Mouse (Mus musculus): Measurements from ENCODE around the gene Tmem41b. TPM values are rescaled to one million over a fixed set of nuclear protein-coding genes. Genes with fewer than 3 reads are reported as not detected.
A peak's percentile ranks its signal among the peaks of the same experiment; 100 is the strongest.
"Not testable (repeated sequence)": the region's sequence is repeated elsewhere in the genome, so short reads cannot be mapped to it uniquely, and the experiment has no call there.

The Tmem41b gene
- polyA plus RNA-seq (2016; fragmentation: Nextera tagmentation; extraction: Ambion mirVana), result 61.1 and 65.6 TPM in 2 replicates

GRCm38 (mm10) chr7:109986775-109987174 is at the start of gene Tmem41b:
Gene Tmem41b, minus strand, starts transcription at chr7:109986929.
- not testable (repeated sequence) for H3K36me3 ChIP-seq; DNase-seq (ENCODE audit: low spot score); H3K9me3 ChIP-seq; H3K27me3 ChIP-seq (ENCODE audit: insufficient read depth, poor library complexity, severe bottlenecking); H3K4me1 ChIP-seq
- Histone ChIP-seq H3K27ac (peak within 1 kb of the TSS; percentile 89), H3K4me3 (peak within 1 kb of the TSS; percentile 78)
- 37% methylated on average over 6 of the region's 6 CpGs for WGBS

DNA sequence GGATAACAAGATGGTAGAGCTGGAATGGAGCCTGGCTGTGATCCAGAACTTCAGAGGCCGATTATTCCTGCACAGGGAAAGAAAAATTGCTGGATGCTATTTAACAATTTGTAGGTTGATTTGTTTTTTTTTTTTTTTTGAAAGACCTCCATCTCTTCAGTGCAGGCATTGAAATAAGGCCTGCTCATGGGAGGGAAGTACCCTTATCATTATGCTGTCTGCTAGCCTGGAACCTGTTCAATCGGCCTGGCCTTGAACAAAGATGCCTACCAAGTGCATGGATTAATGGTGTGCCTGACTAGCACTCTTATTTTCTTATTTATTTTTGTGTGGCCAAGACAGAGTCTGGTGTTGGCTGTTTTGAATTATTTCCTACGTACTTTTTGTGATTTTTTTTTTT is 43.6 kb upstream of the Tmem41b start:
- Histone ChIP-seq H3K27ac (no peak overlapping the region), H3K36me3 (peaks cover 60% of the 10 kb centered on the region), H3K9me3 (no peaks in the 10 kb centered on the region), H3K27me3 (ENCODE audit: insufficient read depth, poor library complexity, severe bottlenecking) (no peaks in the 10 kb centered on the region), H3K4me3 (no peak overlapping the region), H3K4me1 (no peaks in the 10 kb centered on the region)
- no peak for DNase-seq (ENCODE audit: low spot score)
- 86% methylated on average over 3 of the region's 3 CpGs for WGBS

GRCm38 (mm10) chr7:110028826-110029225 is 42.1 kb upstream of the Tmem41b start:
- H3K27ac ChIP-seq, result no peak overlapping the region
- no peak overlapping the region for H3K4me3 ChIP-seq
- peaks cover 58% of the 10 kb centered on the region for H3K36me3 ChIP-seq
- no peak for DNase-seq (ENCODE audit: low spot score)
- H3K9me3 ChIP-seq, result no peaks in the 10 kb centered on the region
- 82% methylated on average over 1 of the region's 1 CpGs for WGBS
- no peaks in the 10 kb centered on the region for H3K4me1 ChIP-seq
- H3K27me3 ChIP-seq (ENCODE audit: insufficient read depth, poor library complexity, severe bottlenecking), result no peaks in the 10 kb centered on the region

DNA sequence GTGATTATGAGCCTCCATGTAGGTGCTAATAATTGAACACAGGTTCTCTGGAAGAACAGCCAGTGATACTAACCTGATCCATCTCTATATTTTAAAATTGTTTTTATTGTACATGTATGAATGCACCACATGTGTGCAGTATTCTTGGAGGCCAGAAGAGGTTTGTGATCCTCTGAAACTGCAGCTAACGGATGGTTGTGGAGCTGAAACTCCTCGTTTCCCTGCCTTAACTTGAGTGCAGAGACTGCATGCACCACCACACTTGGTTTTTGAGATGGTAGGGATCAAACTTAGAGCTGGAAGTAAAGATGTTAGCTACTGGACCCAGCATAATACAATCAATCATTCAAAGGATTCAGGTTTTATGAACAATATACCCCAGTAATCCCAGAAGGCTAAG is 39.9 kb upstream of the Tmem41b start:
- 80% methylated on average over 2 of the region's 2 CpGs for WGBS
- no peak for DNase-seq (ENCODE audit: low spot score)
- Histone ChIP-seq H3K4me1 (no peaks in the 10 kb centered on the region), H3K9me3 (no peaks in the 10 kb centered on the region), H3K4me3 (no peak overlapping the region), H3K27me3 (ENCODE audit: insufficient read depth, poor library complexity, severe bottlenecking) (no peaks in the 10 kb centered on the region), H3K36me3 (peaks cover 38% of the 10 kb centered on the region), H3K27ac (no peak overlapping the region)

DNA sequence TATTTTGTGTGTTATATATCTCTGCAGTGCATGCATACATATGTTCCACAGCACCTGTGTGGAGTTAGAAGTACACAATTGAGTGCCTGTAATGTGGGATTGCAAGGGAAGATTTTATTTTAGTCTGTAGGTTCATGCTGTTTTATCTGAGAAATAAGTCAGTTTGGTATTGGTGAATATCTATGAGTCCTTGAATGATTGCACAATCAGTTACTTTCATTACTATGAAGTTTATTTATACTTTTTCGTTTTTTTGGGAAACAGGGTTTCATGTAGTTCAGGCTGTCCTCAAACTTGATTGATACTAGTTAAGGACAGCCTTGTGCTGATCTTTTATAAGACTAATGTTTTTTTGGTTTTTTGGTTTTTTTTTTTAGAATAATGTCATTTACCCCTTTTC is 36.8 kb upstream of the Tmem41b start:
- H3K27me3 ChIP-seq (ENCODE audit: insufficient read depth, poor library complexity, severe bottlenecking), result no peaks in the 10 kb centered on the region
- peaks cover 17% of the 10 kb centered on the region; the same call in 1 of the 2 replicates for H3K36me3 ChIP-seq
- peaks cover 5% of the 10 kb centered on the region; the same call in 1 of the 2 replicates for H3K4me1 ChIP-seq
- 89% methylated on average over 1 of the region's 1 CpGs for WGBS
- no peak for DNase-seq (ENCODE audit: low spot score)
- no peaks in the 10 kb centered on the region for H3K9me3 ChIP-seq
- H3K4me3 ChIP-seq, result no peak overlapping the region
- no peak overlapping the region for H3K27ac ChIP-seq

DNA sequence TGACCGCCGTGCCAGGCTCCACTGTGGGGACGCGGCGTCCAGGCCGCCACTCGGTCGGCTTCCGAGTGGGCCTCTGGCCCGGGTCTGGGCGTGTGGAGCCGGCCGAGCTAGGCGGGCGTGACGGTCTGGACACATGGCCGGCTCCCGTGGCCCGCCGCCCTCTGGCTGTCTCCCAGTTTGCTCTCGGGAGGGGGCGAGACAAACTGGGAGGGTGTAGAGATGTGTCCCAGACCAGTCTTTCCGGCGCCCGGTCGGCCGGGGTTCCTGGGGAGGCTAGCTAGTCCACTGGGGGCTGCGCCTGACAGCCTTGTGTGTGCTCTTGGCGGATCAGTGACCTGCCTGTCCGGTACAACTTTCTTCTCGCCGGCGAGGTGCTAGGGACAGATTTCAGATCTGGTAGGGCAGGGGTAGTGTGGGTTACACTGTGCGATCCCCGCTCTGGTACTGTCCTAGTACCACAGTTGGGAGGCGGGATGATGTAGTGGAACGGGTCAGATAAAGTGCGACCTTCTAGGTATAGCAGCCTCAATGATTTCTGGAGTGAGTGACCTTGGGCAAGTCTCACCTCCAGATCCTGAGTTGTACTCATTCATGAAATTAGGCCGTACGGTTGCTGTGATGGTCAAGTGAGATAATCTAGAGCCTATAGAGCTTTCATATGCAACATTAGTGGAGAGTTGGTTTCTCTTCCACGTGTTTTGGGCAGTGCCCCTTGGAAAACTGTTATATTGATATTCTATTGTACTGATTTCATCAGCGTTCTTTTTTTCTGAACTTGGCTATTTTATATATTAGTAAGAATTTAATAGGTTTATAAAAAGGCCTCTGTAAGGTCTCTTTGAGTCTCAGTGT is 32.1 kb upstream of the Tmem41b start:
- Histone ChIP-seq H3K9me3 (no peaks in the 10 kb centered on the region), H3K36me3 (0 out of 2 replicates have a peak, but pooled peaks cover under 1% of the 10 kb centered on the region), H3K4me3 (peak overlapping the region; percentile 100), H3K4me1 (peaks cover 5% of the 10 kb centered on the region; the same call in 1 of the 2 replicates), H3K27ac (peak overlapping the region; percentile 98), H3K27me3 (ENCODE audit: insufficient read depth, poor library complexity, severe bottlenecking) (no peaks in the 10 kb centered on the region)
- WGBS, result under 1% methylated on average over 41 of the region's 42 CpGs
- DNase-seq (ENCODE audit: low spot score), result peak; percentile 79

GRCm38 (mm10) chr7:110018117-110018630 is 31.4 kb upstream of the Tmem41b start, which contains the start of gene Ipo7:
Gene Ipo7, plus strand, starts transcription at chr7:110018274.
- peak within 1 kb of the TSS; percentile 100 for H3K4me3 ChIP-seq
- no peaks in the 10 kb centered on the region for H3K27me3 ChIP-seq (ENCODE audit: insufficient read depth, poor library complexity, severe bottlenecking)
- H3K27ac ChIP-seq, result peak within 1 kb of the TSS; percentile 98
- no peaks in the 10 kb centered on the region for H3K9me3 ChIP-seq
- no peaks in the 10 kb centered on the region for H3K36me3 ChIP-seq
- H3K4me1 ChIP-seq, result peaks cover 5% of the 10 kb centered on the region; the same call in 1 of the 2 replicates
- peak; percentile 97 for DNase-seq (ENCODE audit: low spot score)
- under 1% methylated on average over 48 of the region's 48 CpGs for WGBS

DNA sequence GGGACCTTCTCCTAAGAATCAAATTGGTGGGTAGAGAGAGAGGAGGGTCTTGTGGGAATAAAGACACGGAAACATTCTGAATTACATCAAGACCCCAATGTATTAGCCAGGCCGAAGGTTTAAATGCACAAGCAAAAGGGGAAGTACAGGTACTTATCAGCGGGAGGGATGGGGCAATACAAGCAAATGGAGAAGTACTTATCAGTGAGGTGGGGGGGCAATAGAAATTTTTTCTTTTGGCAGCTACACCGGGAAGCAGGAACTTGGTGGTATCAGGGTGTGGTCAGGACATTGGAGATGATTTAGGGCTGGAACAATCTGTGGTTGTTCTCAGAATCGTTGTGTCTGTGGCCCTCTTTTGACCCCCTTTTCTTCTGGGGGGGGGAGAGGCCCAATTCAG is 27.5 kb upstream of the Tmem41b start:
- Histone ChIP-seq H3K27me3 (ENCODE audit: insufficient read depth, poor library complexity, severe bottlenecking) (no peaks in the 10 kb centered on the region), H3K4me3 (no peak overlapping the region), H3K27ac (no peak overlapping the region)

GRCm38 (mm10) chr7:110011417-110011816 is 24.7 kb upstream of the Tmem41b start:
- no peaks in the 10 kb centered on the region for H3K27me3 ChIP-seq (ENCODE audit: insufficient read depth, poor library complexity, severe bottlenecking)
- 51% methylated on average over 1 of the region's 1 CpGs for WGBS

More for the DNA sequence above, 27.5 kb upstream of the Tmem41b start:
- H3K36me3 ChIP-seq, result no peaks in the 10 kb centered on the region
- no peaks in the 10 kb centered on the region for H3K9me3 ChIP-seq
- DNase-seq (ENCODE audit: low spot score), result no peak
- WGBS, result 76% methylated on average over 5 of the region's 5 CpGs
- no peaks in the 10 kb centered on the region for H3K4me1 ChIP-seq

GRCm38 (mm10) chr7:110009084-110009483 is 22.4 kb upstream of the Tmem41b start:
- H3K4me3 ChIP-seq, result no peak overlapping the region
- no peak overlapping the region for H3K27ac ChIP-seq
- H3K36me3 ChIP-seq, result no peaks in the 10 kb centered on the region
- H3K27me3 ChIP-seq (ENCODE audit: insufficient read depth, poor library complexity, severe bottlenecking), result no peaks in the 10 kb centered on the region
- 90% methylated on average over 6 of the region's 6 CpGs for WGBS
- no peaks in the 10 kb centered on the region for H3K4me1 ChIP-seq
- no peak for DNase-seq (ENCODE audit: low spot score)
- H3K9me3 ChIP-seq, result no peaks in the 10 kb centered on the region

More at GRCm38 (mm10) chr7:110011417-110011816, 24.7 kb upstream of the Tmem41b start:
- Histone ChIP-seq H3K9me3 (no peaks in the 10 kb centered on the region), H3K4me3 (no peak overlapping the region), H3K36me3 (no peaks in the 10 kb centered on the region), H3K4me1 (no peaks in the 10 kb centered on the region), H3K27ac (no peak overlapping the region)
- DNase-seq (ENCODE audit: low spot score), result no peak

GRCm38 (mm10) chr7:110008513-110008912 is 21.8 kb upstream of the Tmem41b start:
- H3K27ac ChIP-seq, result no peak overlapping the region
- WGBS, result 78% methylated on average over 1 of the region's 1 CpGs
- no peak for DNase-seq (ENCODE audit: low spot score)
- H3K4me3 ChIP-seq, result no peak overlapping the region
- H3K4me1 ChIP-seq, result no peaks in the 10 kb centered on the region
- H3K27me3 ChIP-seq (ENCODE audit: insufficient read depth, poor library complexity, severe bottlenecking), result no peaks in the 10 kb centered on the region
- H3K9me3 ChIP-seq, result no peaks in the 10 kb centered on the region
- no peaks in the 10 kb centered on the region for H3K36me3 ChIP-seq

DNA sequence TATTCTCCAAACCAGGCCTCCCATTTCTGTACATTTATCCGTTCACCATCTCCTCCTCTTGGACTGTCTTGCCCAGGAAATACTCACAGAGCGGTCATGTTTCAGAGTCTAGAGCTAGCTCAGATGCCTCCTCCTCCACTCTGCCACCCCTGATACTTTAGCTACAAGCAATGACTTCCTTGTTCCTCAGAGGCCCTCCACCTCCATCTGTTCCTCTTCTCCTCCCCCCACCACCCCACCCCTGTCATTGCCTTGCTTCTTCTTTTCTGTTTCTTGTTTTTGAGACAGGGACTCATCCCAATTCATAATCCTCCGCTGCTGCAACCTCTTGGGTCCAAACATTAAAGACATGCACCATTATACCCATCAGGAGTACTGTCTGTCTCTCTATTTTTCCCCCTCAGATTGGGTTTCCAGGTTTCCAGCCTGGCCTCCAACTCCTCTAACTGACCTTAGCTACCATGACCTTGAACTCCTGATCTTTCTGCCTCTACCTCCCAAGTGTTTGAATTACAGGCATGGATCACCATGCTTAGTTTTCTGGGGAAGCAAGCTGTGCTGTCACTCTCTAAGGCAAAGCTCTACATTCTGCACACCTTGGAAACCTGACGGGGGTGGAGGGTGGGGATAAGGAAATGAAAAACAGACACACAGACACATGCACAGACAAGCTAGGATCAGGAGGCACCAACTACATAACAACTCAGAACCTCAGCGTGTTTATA is 19.9 kb upstream of the Tmem41b start:
- 75% methylated on average over 5 of the region's 5 CpGs for WGBS
- Histone ChIP-seq H3K4me1 (peaks cover 7% of the 10 kb centered on the region; the same call in 1 of the 2 replicates), H3K27ac (no peak overlapping the region), H3K4me3 (no peak overlapping the region), H3K9me3 (no peaks in the 10 kb centered on the region), H3K36me3 (no peaks in the 10 kb centered on the region), H3K27me3 (ENCODE audit: insufficient read depth, poor library complexity, severe bottlenecking) (no peaks in the 10 kb centered on the region)
- DNase-seq (ENCODE audit: low spot score), result no peak

- H3K4me3 ChIP-seq, result no peak overlapping the region
- peaks cover 7% of the 10 kb centered on the region; the same call in 1 of the 2 replicates for H3K4me1 ChIP-seq
- H3K27ac ChIP-seq, result no peak overlapping the region
- no peaks in the 10 kb centered on the region for H3K27me3 ChIP-seq (ENCODE audit: insufficient read depth, poor library complexity, severe bottlenecking)
- no peaks in the 10 kb centered on the region for H3K36me3 ChIP-seq
- no peaks in the 10 kb centered on the region for H3K9me3 ChIP-seq
- DNase-seq (ENCODE audit: low spot score), result no peak
Observed at GRCm38 (mm10) chr7:110005976-110006375, 19.2 kb upstream of the Tmem41b start.
